Mouse (Mus musculus) left cerebral cortex, postnatal 10 days (tissue): ENCODE data around the gene Olfr1286. TPM values are rescaled to one million over a fixed set of nuclear protein-coding genes. Genes with fewer than 3 reads are reported as not detected.

Experiments
- DNase-seq, 2 experiments: peaks; one replicate each; pipeline ENCODE4 v3.0.0; 2021 to 2022; ENCODE audit warnings: low spot score in 2 of 2, mixed read lengths in 1 of 2; ENCODE audit errors: extremely low spot score in 1 of 2
- intact Hi-C: fragments of 180-260 bp; cut with DNase I; formaldehyde crosslinking; loops from one replicate; pipeline ENCODE4 v1.15.1; 2025
- total RNA-seq, 2 experiments: library from RNA; stranded (reverse); gene quantifications; 2 replicates each; pipeline ENCODE4 v1.2.3; 2021

Olfr1286 gene
- not detected for total RNA-seq

- intact Hi-C loops: no loop called here
These were observed at the start of gene Olfr1286 for GRCm38 (mm10) chr2:111422931-111423330. Gene Olfr1286 (minus strand): TSS chr2:111423115.

GRCm38 (mm10) chr2:111448842-111449241 lies 25.9 kb upstream of the Olfr1286 start, which contains the start of gene Olfr1287:
Gene Olfr1287 (plus strand): TSS chr2:111449142.
- DNase-seq: no peak
- intact Hi-C loops: no loop called here

More at GRCm38 (mm10) chr2:111422931-111423330, at the start of gene Olfr1286:
- DNase-seq: no peak

- intact Hi-C loops: no loop called here
- DNase-seq: no peak
These were observed 47.7 kb downstream of the Olfr1286 start, which contains the start of gene Olfr1284 for GRCm38 (mm10) chr2:111375222-111375621. Gene Olfr1284 (plus strand): TSS chr2:111375522.

Other genes starting within 250 kb of the Olfr1286 start
- not detected for gene 4930430A15Rik, start 193.5 kb downstream of the Olfr1286 start, total RNA-seq
- not detected for gene Olfr1275, start 187.8 kb downstream of the Olfr1286 start, total RNA-seq
- gene Olfr1276, start 168.6 kb downstream of the Olfr1286 start, total RNA-seq: not detected
- gene Olfr1277, start 149.0 kb downstream of the Olfr1286 start, total RNA-seq: not detected
- gene Olfr1278, start 133.0 kb downstream of the Olfr1286 start, total RNA-seq: not detected
- not detected for gene Olfr1279, start 122.5 kb downstream of the Olfr1286 start, total RNA-seq
- gene Olfr1280, start 109.1 kb downstream of the Olfr1286 start, total RNA-seq: not detected
- not detected for gene Olfr1281, start 96.6 kb downstream of the Olfr1286 start, total RNA-seq
- gene Olfr1282, start 87.0 kb downstream of the Olfr1286 start, total RNA-seq: not detected
- not detected for gene Olfr1283, start 56.3 kb downstream of the Olfr1286 start, total RNA-seq
- gene Olfr1284, start 47.6 kb downstream of the Olfr1286 start, total RNA-seq: not detected
- not detected for gene Olfr1287, start 26.0 kb upstream of the Olfr1286 start, total RNA-seq
- gene Olfr1288, start 51.0 kb upstream of the Olfr1286 start, total RNA-seq: not detected
- gene Olfr1289, start 57.7 kb upstream of the Olfr1286 start, total RNA-seq: not detected
- gene Olfr1290, start 70.7 kb upstream of the Olfr1286 start, total RNA-seq: not detected
- gene Olfr1291-ps1, start 74.1 kb upstream of the Olfr1286 start, total RNA-seq: not detected
- not detected for gene Olfr1293-ps, start 102.1 kb upstream of the Olfr1286 start, total RNA-seq
- not detected for gene Olfr1294, start 117.2 kb upstream of the Olfr1286 start, total RNA-seq
- gene Olfr1295, start 146.6 kb upstream of the Olfr1286 start, total RNA-seq: not detected
- gene Olfr1297, start 203.4 kb upstream of the Olfr1286 start, total RNA-seq: not detected
- gene Olfr1298, start 226.1 kb upstream of the Olfr1286 start, total RNA-seq: not detected
- not detected for gene Olfr1299, start 238.3 kb upstream of the Olfr1286 start, total RNA-seq